Mouse (Mus musculus): ENCODE results near the gene Ppp1cc. TPM values are rescaled to one million over a fixed set of nuclear protein-coding genes. Genes with fewer than 3 reads are reported as not detected.
A peak's percentile ranks its signal among the peaks of the same experiment; 100 is the strongest.

The Ppp1cc gene
- 100 to 1,000 TPM; 171 to 173 TPM for total RNA-seq (2021)

- peak; percentile 93 for DNase-seq
- intact Hi-C loops (cut with DNase I): loop anchor here (2.0 kb wide), 1 partner anchor 15 kb away; no protein-coding TSS in a partner anchor
Observed at GRCm38 (mm10) chr5:122157827-122158381, at the start of gene Ppp1cc. Ppp1cc (plus strand) TSS chr5:122158278.

GRCm38 (mm10) chr5:122109325-122110060 lies 48.6 kb upstream of the Ppp1cc start:
- intact Hi-C loops (cut with DNase I): loop anchor here (5.0 kb wide), 1 partner anchor 233 kb away; no protein-coding TSS in a partner anchor
- DNase-seq: peak; percentile 72 to 81

DNA sequence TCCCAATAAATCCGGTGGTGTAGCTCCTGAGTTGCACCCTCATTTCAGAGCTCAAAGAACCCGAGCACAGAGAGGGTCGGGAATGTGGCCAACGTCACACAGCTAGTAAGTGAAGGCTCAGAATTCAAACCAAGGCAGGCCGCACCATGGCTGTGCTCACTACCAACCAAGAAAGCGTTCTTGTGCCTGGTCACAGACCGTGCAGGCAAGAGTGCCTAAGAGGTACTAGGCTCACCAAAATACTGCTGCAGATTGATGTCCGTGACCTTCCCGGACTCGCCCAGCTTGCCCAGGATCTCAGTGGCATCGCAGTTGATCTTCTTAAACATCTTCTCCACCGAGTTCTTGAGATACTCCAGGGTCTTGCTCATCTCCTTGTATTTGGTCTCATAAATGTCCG lies 47.5 kb upstream of the Ppp1cc start:
- intact Hi-C loops (cut with DNase I): loop anchor here (5.0 kb wide), 1 partner anchor 232 kb away; no protein-coding TSS in a partner anchor
- DNase-seq: peak in 1 of 2 experiments; percentile 54

DNA sequence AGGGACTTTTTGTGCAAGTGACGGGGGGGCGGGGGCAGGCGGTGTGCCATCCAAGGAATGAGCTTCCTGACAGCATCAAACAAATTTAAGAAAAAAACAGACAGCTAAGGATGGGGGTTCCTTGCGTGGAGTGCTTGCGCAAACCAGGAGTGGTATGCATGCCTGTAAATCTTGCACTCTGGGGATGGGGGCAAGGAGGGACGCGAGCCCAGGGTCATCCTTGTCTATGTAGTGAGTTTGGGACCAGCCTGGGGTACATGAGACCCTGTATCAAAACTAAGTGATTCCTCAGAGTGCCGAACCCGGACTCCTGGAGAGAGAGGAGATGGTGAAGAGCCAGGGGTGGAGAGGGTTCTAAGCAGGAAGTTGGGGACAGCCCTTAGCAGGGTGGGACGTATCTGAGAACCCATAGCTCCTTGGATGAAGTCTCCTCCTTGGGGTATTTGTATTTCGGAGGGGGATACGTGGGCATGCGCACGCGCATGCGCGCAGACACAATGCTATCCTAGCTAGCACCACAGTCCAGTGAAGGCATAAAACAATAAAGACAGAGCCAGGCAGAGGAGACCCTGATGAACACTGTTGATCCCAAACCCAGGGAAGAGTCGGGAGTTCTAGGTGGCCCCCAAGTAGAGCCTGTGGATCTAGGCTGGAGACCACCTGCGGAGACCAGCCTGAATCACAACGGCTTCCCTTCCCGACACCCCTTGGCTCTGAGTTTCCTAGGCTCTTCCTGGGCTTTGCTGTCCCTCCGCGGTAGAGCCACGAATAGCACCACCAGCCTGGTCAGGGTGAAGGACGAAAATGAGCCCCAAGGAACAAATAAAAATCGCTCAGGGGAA lies 46.8 kb upstream of the Ppp1cc start:
- DNase-seq: peak in 1 of 2 experiments; percentile 64
- intact Hi-C loops (cut with DNase I): loop anchor here (5.0 kb wide), 1 partner anchor 231 kb away; no protein-coding TSS in a partner anchor

DNA sequence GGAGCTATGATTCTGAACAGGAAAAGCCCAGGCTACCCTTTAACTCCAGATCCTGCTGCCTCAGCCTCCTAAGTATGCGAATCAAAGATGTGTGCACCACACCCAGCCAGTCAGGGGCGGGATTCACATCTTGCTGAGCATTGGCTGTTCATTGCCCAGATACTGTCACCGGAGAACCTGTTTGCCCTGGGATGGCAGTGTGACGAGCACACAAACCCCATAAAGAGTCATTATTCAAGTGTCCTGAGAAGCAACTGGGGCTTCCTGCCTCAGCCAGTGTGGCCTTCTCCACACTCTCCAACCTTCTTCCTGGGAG lies 46.2 kb upstream of the Ppp1cc start:
- DNase-seq: no peak
- intact Hi-C loops (cut with DNase I): loop anchor here (5.0 kb wide), 1 partner anchor 230 kb away; no protein-coding TSS in a partner anchor

GRCm38 (mm10) chr5:122113450-122113849 lies 44.6 kb upstream of the Ppp1cc start:
- intact Hi-C loops (cut with DNase I): loop anchor here (5.0 kb wide), 1 partner anchor 229 kb away; no protein-coding TSS in a partner anchor
- no peak for DNase-seq

DNA sequence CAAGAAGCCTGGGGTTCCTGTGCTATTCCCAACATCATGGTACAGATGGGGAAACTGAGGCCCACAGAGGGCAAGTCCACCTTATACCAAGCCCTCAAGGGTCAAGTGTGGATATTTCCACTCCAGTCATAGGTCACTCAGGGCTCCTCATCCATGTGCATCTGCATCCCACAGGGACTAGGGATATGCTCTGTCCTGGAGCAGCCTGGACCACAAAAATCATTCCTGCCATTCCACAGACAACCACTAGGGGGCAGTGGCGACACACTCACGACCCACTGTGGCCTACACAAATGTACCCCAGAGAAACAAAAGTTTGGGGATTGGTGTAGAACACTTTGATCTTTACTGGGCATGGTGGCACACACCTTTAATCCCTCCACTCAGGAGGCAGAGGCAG lies 43.9 kb upstream of the Ppp1cc start:
- DNase-seq: peak; percentile 49 to 83
- intact Hi-C loops (cut with DNase I): loop anchor here (5.0 kb wide), 1 partner anchor 228 kb away; no protein-coding TSS in a partner anchor

- intact Hi-C loops (cut with DNase I): no loop called here
- no peak for DNase-seq
Observed at GRCm38 (mm10) chr5:122115266-122115763, 42.8 kb upstream of the Ppp1cc start.

GRCm38 (mm10) chr5:122116243-122116642 lies 41.8 kb upstream of the Ppp1cc start:
- intact Hi-C loops (cut with DNase I): no loop called here
- no peak for DNase-seq

DNA sequence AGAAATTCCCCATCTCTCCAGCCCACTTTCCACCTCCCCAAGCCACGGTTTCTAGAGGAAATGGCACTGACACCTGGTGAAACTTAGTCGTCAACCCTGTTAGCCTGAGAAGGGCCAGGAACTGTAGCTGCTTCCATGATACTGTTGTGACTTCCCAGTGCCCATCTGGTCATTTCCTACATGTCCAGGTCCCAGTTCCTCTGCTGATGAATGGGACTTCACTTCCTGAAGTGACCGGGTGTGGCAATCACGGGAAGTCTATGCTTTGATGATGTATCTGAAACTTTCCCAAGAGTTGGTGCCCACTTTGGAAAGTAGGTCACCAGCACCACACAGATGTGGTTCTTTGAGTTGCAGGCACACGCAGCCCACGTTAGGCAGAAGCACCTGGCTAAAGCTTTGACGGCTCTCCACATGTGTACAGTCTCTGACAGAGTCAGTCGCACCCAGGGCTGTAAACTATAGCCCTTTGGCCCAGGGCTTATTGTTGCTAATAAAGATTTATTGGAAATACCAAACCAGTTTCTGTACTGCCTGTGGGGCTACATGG lies 32.8 kb upstream of the Ppp1cc start:
- intact Hi-C loops (cut with DNase I): no loop called here

GRCm38 (mm10) chr5:122129068-122129655 lies 28.9 kb upstream of the Ppp1cc start:
- intact Hi-C loops (cut with DNase I): loop anchor here (2.0 kb wide), 1 partner anchor 134 kb away; no protein-coding TSS in a partner anchor
- peak; percentile 87 to 91 for DNase-seq

More for the DNA sequence above, 32.8 kb upstream of the Ppp1cc start:
- DNase-seq: no peak

GRCm38 (mm10) chr5:122130341-122130998 lies 27.6 kb upstream of the Ppp1cc start:
- no peak for DNase-seq
- intact Hi-C loops (cut with DNase I): loop anchor here (5.0 kb wide), 2 partner anchors 212 to 262 kb away; partner anchors contain the start of gene Arpc3

- intact Hi-C loops (cut with DNase I): loop anchor here (1.0 to 5.0 kb wide), 3 partner anchors 45 to 261 kb away; partner anchors contain the start of gene Arpc3
- peak; percentile 91 to 94 for DNase-seq
Observed at GRCm38 (mm10) chr5:122131076-122132051, 26.7 kb upstream of the Ppp1cc start.

DNA sequence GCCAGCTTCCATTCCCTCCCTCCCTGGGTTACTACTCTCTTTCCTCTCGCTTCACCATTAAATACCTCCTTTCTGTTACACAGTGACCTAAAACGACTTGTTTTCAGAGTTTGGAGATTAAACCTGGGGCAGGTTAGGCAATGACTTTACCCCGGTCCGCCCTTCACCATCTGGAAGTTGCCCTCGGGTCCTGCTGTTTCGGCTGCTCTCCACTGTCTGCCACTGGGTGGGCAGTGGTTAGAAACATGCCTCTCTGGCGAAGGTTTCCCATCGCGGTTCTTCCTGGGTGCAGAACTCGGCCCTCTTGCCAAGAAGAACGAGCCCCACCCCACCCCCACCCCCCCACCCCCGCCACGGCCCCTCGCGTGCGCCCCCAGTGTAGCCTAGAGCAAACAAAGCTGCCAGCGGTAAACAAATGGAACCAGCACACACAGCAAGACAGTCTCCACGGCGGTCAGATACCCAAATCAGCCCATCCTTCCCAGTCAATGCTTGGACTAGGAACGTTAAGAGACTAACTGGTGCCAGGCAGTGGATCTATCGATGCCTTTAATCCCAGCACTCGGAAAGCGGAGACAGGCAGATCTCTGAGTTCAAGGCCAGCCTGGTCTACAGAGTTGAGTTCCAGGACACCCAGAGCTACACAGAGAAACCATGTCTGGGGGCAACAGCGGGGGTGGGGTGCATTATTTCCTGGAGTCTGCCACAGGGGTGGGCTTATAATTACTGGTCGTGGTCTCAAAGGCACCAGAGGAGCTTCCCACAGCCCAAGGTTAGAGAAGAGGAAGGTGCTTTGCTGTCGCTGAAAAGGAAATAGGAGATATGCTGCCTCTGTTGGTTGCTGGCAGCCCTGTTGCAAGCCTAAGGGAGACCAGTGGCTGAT lies 25.7 kb upstream of the Ppp1cc start:
- DNase-seq: no peak
- intact Hi-C loops (cut with DNase I): loop anchor here (5.0 kb wide), 2 partner anchors 210 to 260 kb away; partner anchors contain the start of gene Arpc3

DNA sequence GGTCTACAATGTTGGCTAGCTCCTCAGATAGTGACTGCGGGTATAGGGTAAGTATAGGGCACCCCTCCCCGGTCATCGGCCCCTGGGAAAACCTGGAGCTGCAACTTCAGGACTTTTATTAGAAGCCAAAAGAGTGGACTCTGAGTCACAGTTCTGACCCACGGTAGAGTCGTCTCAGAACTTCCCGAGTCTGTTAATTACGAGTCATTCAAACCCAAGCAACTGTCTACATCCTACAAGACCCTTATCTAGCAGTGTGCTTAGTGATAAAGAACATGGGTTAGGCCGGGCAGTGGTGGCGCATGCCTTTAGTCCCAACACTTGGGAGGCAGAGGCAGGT lies 25.1 kb upstream of the Ppp1cc start:
- no peak for DNase-seq
- intact Hi-C loops (cut with DNase I): loop anchor here (5.0 kb wide), 2 partner anchors 209 to 259 kb away; partner anchors contain the start of gene Arpc3

- intact Hi-C loops (cut with DNase I): loop anchor here (5.0 kb wide), 2 partner anchors 208 to 258 kb away; partner anchors contain the start of gene Arpc3
- no peak for DNase-seq
Observed at GRCm38 (mm10) chr5:122134395-122135289, 23.4 kb upstream of the Ppp1cc start.

Measured in heart, postnatal 10 days (tissue).